Mouse (Mus musculus) cerebellum, adult 18-20 months (tissue): Measurements from ENCODE around the gene Ptn.

Experiments used
- DNase-seq, 2 experiments: peaks; one replicate each; pipeline ENCODE4 v3.0.0; 2021

The Ptn gene

DNA sequence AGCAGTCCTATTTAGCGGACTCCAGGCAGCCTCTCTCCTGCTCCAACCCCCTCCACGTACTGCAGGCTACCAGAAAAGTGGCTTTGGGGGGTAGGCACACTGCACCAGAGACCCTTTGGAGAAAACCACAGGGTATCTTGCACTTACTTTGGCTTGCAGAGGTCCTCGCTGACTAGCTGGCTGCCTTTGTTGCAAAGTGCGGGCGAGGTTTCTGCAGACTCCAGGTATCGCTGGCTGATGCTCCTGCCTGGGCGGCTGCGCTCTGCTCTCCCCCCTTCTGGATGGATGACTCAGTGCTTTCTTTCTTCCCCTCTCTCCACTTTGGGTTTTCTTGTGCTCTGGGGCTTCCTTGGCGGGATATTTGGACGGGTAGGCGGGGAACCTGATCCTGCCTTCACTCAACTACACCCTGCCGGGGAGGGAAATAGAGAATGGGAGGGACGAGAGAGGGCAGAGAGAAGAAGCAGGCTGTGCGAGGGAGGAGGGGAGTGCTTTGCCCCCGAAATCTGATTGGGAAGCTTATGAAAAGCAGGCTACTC lies at the start of gene Ptn:
Gene Ptn (minus strand): TSS at position 474 of the 539 bp plus-strand sequence.
- DNase-seq, result peak; percentile 46 to 49

DNA sequence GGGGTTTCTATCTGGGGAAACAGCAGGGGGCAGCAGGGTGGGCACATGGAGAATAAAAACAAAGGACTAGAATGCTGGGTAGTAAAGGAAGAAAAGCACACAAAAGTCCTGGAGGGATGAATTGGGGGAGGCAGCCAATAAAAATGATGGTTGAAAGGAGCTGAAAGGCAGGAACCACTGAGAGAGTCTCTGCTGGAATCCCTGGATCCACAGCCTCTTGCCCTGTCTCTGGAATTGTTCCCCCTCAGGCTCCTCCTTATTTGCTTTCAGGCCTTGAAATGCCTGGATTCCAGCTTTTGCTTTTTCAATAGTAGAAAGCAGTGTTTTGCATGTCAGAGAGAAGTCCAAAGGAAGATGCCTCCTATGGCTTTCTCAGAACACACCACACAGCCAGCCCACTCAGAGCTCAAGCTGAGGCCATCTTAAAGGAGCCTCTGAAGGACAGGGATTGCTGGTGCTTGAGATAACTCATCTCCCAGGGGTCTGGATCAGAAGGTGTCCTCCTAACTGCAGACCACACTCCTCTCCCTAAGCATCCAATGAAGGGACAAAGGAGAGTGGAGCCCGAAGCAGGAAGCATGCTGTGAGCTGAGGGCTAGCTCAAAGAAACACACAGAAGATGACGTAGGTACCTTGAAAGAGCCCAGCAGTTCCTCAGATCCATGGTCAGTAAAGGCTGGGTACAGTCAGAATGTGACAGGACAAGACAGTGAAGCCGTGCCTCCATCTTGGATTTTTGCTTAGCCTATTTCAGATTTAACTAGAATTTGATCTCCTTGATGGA lies 48.4 kb upstream of the Ptn start:
- DNase-seq, result no peak

DNA sequence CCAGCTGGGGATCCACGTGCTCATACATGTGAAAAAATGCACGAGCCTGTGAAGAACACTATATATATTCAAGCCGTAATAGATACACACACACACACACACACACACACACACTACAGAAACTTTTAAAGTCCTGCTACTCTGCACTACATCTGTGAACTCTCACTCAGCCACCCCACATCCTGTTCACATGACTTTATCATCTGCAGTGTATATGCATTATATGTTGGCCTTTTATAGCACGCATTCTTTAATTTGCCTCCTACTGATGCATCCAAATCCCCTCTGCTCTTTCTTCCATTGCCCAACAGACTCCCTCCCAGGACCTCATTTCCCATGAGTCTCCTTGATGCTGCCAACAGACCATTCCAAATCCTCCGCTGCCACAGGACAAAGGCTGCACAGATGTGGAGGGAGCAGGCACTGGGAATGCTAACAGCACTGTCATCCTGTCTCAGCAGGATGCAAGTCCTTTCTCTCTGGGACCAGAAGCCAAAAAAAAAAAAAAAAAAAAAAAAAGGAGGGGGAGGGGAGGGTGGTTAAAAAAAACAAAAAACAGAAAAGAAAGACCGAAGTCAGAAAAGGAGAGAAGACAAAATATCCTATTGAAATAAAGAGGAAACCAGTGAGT lies 47.7 kb upstream of the Ptn start:
- no peak for DNase-seq

DNA sequence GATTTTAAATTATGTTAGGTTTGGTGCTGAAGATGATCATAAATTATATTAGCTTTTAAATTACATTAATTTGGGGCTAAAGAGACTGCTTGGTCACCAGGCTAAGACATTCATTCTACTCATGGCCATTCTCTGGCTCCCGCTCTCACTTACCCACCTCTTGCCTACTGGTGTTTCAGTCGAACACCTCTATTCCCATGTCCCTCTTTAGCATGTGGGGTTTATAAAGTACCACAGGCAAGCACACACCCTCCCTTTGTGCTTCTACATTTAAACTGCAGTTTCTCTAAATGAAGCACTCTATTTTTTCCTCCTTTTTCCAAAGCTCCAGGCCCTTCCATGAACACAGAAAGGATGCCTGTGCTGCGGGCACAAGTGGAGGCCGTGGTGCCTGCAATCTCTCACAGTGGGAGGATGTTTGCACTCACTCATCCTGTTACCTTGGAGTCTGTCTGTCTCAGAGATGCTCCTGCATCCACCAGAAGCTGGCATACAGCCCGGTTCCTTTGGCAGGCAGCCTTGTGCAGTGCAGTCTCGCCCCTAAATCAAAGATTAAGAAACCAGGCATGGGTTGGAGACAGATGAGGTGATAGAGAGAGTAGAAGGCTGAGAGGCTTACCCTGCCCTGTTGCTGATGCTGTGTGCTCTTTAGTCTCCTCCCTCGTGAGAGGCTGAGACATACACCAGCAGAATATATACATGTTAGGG lies 40.6 kb upstream of the Ptn start:
- DNase-seq, result peak; percentile 66 to 74

DNA sequence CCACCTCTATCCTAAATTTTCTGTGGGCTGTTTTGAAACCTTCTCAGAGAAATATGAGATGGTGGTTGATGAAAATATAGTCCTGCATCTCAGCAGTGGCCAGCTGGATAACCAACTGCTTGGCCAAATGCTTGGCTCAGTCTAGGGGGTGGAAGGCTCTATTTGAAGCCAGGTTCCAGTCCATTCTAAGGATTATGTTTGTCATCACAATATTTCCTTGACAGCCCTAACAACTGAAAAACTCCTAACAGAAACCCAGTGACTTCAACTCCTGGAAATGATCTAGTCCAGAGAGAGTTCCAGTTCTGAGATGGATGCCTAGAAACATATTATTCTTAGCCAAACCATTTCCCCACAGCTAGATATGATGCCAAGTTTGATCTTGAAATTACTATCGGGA lies 35.3 kb upstream of the Ptn start:
- DNase-seq, result peak; percentile 24 to 36

DNA sequence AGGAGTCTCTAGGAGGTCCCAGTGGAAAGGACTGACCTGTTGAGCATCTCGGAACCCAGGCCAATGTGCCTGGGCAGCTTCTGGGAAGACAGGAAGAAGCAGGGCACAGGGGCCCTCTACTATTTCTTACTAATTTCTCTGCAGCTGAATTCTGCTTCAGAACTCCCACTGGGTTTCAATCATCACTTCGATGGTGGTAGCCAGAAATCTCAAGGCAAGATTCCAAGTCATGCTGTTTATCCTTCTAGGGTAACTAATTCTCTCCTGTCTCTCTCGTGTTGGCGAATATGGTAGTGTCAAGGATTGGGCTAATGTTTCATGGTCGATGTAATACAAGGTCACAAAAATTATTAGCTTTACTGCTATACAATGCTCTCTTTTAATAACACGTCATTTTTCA lies 34.2 kb upstream of the Ptn start:
- DNase-seq, result peak; percentile 67 to 69

DNA sequence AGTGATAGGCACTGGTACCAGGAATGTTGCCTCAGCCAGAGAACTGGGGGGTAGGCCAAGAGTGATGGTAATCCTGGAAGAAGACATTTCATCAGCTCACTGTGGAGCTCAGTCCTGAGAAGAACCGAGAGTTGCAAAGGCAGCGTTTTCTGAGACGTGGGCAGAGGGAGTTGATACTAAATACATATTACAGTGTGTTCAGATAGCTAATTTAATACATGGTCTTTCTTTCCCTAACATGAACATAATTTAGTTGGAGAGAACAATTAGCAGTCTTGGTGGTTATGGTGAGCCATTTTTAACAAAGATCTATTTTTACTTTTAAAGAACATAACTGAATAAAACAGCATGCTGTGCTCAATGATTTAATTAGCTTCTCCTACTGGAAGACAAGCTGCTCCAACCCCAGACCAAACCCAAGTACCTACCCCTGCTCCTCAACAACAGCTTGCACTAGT lies 33.0 kb upstream of the Ptn start:
- no peak for DNase-seq

DNA sequence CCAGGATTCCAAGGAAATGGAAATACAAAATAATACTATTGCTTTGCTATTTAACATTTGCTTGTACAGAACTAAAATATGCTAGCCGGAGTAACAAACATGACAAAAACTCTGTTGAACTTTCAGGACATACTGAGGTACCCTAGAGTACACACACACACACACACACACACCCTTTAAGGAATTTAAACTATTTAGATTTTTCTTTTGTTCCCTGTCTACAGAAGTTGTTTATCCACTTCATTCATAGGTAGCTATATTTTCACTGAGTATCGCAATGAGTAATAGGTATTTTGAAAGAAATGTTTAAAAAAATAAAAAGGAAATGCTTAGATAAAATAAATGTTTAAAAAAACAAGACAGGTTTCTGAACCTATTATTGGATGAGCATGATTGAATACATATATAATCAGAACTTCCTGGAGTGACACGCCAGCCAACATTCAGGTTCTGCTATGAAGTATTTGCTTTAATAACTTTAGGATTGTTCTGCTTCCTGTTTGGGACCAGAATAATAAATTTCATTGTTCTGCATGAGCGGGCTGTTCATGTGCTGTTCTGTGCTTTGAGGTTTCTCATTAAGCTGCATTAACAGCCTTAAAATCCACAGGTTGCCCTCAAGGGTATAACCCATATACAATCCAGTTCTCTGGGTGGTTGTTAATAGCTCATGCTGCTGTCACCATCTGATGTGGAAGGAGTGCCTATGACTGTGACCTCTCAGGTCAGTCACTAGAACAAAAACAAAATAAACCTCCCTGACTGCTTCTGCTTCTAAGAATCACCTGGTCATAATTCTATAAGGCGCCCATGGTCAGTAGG lies 32.3 kb upstream of the Ptn start:
- DNase-seq, result no peak

DNA sequence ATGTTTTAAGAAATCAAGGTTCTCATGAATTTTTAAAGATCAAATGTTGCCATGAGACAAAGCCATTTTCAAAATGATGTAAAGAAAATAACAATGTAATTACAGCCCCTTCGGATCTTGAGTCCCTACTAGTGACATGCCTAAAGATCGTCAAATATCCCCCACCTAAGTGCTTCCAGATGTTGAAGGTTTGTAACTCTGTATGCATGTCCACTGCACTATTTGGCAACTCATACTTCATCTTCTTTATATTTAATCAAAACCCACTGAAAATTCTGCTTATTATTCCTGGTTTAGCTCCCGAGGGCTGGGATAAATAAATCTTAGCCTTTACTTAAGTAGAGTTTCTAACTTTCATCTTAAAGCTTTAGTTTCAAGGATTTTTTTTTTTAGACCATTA lies 31.7 kb upstream of the Ptn start:
- DNase-seq, result no peak

DNA sequence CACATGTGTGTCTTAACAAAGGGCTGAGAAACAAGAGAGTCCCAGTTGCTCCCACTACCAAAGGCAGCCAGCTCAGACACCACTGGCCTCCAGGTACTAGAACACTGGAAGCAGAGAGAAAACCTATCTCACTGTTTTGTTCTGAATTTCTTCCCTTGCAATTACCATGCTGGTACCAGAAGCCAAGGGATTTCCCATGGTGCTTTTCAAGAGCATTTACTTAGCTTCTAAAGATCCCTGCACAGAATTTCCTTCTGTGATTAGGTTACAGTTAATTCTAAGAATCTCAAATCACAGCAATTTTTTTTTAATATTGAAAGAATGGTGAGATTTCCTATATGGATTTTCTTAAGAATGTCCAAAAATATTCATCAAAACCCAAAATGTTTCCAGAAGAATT lies 31.2 kb upstream of the Ptn start:
- no peak for DNase-seq

DNA sequence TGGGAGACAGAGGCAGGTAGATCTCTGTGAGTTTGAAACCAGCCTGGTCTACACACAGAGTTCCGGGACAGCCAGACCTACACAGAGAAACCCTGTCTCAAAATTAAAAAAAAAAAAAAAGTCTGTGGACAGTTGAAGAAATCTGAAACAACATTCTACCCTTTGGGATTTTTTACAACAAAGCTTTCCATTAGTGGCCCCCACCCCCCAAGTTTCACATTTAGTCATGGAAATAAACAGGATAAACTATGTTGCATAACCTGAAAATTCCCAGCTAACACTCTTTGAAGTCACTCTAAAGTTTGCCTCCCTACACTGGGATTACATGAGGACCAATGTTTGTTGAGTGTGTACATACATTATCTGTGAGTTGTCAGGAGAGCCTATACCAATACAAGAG lies 28.7 kb upstream of the Ptn start:
- DNase-seq, result no peak

DNA sequence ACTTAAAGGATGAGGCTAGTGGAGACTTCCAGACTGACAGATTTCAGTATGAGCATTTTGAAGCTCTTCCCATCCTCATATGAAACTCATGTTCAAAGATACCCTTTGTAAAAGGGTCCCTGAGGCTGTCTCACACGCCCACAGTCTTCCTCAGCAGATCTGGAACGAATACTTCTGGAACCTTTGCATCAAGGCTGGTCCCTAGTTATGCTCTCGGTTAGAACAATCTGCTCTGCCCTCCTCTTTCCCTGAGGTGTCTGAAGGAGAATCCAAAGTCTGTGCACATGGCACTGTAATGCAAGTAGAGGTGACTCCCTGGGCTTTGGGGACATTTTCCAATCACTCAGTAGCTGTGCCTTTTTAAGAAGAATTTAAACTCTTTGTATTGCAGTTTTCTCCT lies 25.3 kb upstream of the Ptn start:
- no peak for DNase-seq

DNA sequence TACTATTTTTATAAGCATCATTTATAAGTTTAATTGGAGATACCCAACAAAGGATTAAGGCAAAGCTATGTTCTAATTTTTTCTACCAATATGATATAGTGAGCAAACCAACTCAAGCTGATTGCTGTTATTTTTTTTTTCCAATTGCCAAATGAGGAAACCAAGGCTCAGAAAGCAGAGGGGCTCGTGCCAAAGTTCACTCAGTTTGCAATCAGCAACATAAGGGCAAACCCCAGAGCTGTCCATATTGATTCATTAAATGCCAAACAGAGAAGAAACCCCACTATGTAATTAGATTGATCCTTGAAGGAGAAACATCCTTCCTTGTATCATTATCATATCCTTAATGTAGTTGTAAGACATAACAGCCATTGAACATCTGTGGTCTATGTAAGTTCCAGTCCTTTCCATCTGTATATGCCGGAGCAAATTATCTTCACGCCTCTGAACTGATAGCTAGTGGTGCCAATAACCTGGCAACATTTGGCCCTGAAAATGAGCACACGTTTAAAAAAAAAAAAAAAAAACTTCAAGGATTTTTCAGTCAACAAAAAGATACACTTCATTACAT lies 24.8 kb upstream of the Ptn start:
- no peak for DNase-seq

DNA sequence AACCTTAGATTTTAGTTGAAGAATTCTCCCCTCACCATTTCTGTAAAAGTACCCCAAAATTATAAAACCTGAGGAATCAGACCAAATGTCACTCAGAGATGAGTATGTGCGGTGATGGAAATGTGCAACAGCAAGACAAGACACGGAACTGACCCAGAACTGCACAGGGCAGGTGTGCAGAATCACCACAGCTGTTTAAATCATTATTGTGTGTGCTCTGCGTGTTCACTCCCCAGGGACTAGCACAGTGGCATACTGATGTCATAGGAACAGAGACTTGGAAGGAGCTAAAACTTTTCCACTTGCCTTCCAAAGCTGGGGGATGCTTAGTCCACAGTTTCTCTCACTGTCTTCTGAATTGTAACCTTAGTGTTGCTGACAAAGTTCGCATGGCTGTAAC lies 22.7 kb upstream of the Ptn start:
- DNase-seq, result no peak

DNA sequence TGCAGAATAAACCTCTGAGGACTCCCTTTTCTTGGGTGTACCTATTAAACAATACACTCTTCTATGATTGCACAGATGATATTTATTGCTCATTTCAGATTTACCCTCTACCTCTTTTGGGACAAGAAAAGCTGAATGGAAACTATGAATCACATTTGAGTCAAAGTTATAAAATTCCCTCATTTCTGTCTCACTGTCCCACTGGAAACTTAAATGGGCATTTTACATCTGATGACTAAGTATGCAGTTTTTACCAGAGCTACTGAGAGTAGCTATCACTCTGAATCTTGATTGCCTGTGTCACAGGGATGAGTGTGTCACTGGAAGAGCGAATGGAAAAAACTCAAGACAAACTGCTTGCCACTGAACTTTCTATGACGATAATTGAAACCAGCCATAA lies 22.2 kb upstream of the Ptn start:
- no peak for DNase-seq

DNA sequence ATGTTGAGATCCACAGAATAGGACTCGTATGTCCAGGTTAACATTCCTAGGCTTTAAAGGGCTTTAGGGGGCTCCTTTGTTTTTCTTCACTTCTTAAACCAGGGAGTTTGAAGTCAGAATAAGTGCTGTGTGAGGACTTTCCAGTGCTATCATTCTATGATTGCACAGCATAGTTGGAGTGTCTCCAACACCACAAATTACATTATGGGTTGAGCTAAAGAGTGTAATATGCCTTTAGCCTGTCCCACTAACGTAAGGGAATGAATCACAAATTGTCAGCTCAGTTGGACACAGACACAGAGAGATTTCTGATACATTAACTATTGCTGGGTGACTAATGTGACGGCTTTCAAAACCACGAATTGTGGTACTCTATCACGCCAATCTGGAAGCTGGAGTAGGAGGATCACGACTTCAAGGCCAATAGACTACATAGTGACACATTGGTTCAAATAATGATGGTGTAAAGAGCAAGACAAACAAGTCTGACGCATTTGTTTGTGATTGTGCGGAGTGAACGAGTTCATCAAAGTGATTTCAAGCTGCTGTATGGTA lies 20.4 kb upstream of the Ptn start:
- no peak for DNase-seq

DNA sequence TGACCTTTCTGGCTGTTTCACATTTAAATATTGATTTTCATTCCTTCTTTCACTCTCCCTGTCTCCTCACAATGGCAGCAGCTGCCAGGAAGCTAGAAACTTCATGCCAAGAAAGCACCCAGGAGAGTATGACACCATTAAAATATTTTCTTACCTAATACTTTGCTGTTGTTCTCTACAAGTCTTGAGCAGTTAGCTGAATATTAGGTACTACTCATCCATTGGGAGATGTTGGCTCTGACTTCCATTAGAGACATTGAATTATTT lies 9.7 kb upstream of the Ptn start:
- DNase-seq, result no peak

DNA sequence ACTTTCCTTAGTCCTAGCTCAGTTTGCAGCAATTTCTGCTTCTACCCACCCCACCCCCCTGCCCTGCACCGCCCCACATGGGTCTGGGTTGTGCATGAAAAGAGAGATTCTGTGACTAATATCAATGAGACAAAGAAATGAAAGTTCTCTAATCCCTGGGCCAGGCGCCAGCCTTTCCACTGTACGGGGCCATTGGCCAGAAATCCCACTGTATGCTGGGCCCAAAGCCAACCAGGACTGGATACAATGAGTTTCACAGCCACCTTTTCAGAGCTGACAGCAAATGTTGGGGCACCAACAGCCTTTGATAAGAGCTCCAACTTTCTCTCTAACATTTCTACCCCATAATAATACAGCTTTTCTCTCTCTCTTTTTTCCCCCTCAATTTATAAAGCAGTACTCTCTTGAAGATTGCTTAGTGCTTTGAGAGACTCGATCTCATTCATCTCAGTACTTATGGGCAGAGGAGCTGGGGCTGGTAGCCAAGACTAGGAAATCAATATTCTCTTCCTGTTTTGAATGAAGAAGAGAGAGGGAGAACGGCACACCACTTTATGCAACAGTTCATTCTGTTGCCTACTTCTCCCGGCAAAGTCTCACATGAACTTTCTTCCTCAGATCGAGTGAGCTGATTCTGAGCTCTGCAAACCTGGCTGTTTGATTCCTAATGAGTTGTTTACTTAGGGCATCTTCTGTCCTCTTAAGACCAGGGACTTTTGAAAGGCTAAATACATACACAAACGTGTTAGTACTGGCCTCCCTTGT lies 9.2 kb upstream of the Ptn start:
- peak; percentile 57 to 71 for DNase-seq

DNA sequence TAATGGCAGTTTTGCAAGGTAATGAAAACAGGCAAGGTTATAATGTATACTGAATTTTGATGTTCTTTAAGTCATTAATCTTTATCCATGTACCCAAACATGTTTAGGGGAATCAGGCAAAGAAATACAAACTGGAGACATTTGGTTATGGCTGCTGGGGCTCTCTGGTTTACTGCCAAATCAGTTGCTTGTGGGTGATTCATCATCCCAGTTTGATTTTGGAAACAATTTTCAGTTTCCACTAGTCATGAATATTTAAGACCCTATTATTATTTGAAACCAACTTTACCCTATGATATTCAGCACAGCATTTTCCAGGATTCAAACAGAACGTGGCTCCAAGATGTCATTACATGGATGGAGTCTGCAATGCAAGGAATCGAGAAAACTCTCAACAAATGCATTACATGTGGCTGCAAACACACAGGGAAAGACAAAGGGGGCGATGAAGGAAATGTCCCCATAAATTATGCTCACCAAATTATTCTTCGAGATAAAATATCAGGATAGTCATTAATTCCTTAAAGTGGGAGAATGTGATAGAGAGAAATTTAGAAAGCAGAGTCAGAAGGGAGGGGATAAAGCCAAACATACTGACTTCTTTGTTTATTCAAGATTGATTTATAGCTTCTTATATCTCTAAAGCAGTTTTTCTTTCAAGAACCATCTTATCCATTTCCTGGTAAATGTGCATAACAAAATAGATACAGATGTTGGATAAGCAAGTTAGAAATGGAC lies 8.4 kb upstream of the Ptn start:
- DNase-seq, result no peak

DNA sequence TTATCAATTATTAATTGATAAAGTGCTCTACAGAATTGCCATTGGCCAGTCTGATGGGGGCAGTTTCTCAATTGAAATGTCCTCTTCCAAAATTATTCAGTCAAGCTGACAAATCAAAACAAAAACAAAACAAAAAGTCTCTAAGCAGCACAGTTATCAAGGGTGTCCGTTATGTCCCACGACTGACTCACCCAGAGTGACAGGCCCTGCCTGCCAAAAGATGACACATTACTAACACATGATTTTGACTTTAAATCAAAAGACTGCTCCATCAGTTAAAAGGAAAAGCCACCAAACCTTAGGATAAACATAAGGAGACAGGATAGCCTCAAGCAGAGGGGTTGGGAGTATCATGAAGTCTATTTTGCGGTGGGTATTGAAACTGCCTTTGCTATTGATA lies 6.6 kb upstream of the Ptn start:
- DNase-seq, result no peak

DNA sequence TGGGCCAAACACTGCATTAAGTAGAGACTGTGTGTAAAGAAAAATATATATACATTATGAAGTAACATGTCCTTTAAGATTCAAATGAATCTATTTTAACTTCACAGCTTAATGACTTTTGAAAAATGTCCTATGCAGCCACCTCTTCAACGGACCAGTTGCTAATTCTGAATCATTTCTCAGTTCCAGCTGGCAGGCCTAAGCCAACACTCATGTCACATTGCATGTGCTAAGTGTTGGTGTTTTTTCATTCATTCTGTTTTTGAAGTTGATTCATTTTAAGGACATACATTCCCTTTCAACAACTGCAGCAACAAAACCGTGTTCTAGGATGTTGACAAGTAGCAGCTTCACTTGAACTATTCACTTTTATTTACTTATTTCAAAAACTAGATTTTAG lies 6.0 kb upstream of the Ptn start:
- DNase-seq, result no peak
